Mouse (Mus musculus): Measurements from ENCODE around the gene Topors. TPM values are rescaled to one million over a fixed set of nuclear protein-coding genes. Genes with fewer than 3 reads are reported as not detected.
A peak's percentile ranks its signal among the peaks of the same experiment; 100 is the strongest.

Gene Topors
- total RNA-seq, 2 experiments from 2014 or later = 16.0 to 17.8 TPM

GRCm38 (mm10) chr4:40267681-40268080, 2.0 kb downstream of the Topors start:
- intact Hi-C loops (cut with DNase I) = loop anchor here (5.0 kb wide), 1 partner anchor 85 kb away; no protein-coding TSS in a partner anchor
- no peak for DNase-seq (ENCODE audit: extremely low spot score in 1 of 2, low spot score in 2 of 2)

- intact Hi-C loops (cut with DNase I) = no loop called here
- DNase-seq (ENCODE audit: extremely low spot score in 1 of 2, low spot score in 2 of 2) = no peak
Observed at GRCm38 (mm10) chr4:40264321-40264720, 5.3 kb downstream of the Topors start.

GRCm38 (mm10) chr4:40254385-40255103, 15.1 kb downstream of the Topors start:
- DNase-seq (ENCODE audit: extremely low spot score in 1 of 2, low spot score in 2 of 2) = no peak
- intact Hi-C loops (cut with DNase I) = no loop called here

- intact Hi-C loops (cut with DNase I) = no loop called here
- DNase-seq (ENCODE audit: extremely low spot score in 1 of 2, low spot score in 2 of 2) = no peak
Observed at GRCm38 (mm10) chr4:40253766-40254165, 15.9 kb downstream of the Topors start.

GRCm38 (mm10) chr4:40250984-40251383, 18.7 kb downstream of the Topors start:
- DNase-seq (ENCODE audit: extremely low spot score in 1 of 2, low spot score in 2 of 2) = no peak
- intact Hi-C loops (cut with DNase I) = no loop called here

GRCm38 (mm10) chr4:40244035-40244434, 25.6 kb downstream of the Topors start:
- no peak for DNase-seq (ENCODE audit: extremely low spot score in 1 of 2, low spot score in 2 of 2)
- intact Hi-C loops (cut with DNase I) = no loop called here

GRCm38 (mm10) chr4:40243006-40243405, 26.6 kb downstream of the Topors start:
- no peak for DNase-seq (ENCODE audit: extremely low spot score in 1 of 2, low spot score in 2 of 2)
- intact Hi-C loops (cut with DNase I) = no loop called here

- intact Hi-C loops (cut with DNase I) = no loop called here
- DNase-seq (ENCODE audit: extremely low spot score in 1 of 2, low spot score in 2 of 2) = no peak
Observed at GRCm38 (mm10) chr4:40241928-40242327, 27.7 kb downstream of the Topors start.

- no peak for DNase-seq (ENCODE audit: extremely low spot score in 1 of 2, low spot score in 2 of 2)
- intact Hi-C loops (cut with DNase I) = no loop called here
Observed at GRCm38 (mm10) chr4:40240272-40240744, 29.3 kb downstream of the Topors start.

GRCm38 (mm10) chr4:40239409-40240271, 30.0 kb downstream of the Topors start, which contains the start of gene Ddx58:
Gene Ddx58, minus strand, starts transcription at chr4:40239828.
- intact Hi-C loops (cut with DNase I) = no loop called here
- no peak for DNase-seq (ENCODE audit: extremely low spot score in 1 of 2, low spot score in 2 of 2)

- DNase-seq (ENCODE audit: extremely low spot score in 1 of 2, low spot score in 2 of 2) = peak in 1 of 2 experiments; percentile 76
Observed at GRCm38 (mm10) chr4:40238483-40239408, 30.9 kb downstream of the Topors start.

GRCm38 (mm10) chr4:40236829-40237228, 32.8 kb downstream of the Topors start:
- DNase-seq (ENCODE audit: extremely low spot score in 1 of 2, low spot score in 2 of 2) = no peak
- intact Hi-C loops (cut with DNase I) = no loop called here

More at GRCm38 (mm10) chr4:40238483-40239408, 30.9 kb downstream of the Topors start:
- intact Hi-C loops (cut with DNase I) = no loop called here

GRCm38 (mm10) chr4:40234256-40234655, 35.4 kb downstream of the Topors start:
- intact Hi-C loops (cut with DNase I) = no loop called here

GRCm38 (mm10) chr4:40233062-40233664, 36.5 kb downstream of the Topors start:
- intact Hi-C loops (cut with DNase I) = no loop called here
- no peak for DNase-seq (ENCODE audit: extremely low spot score in 1 of 2, low spot score in 2 of 2)

More at GRCm38 (mm10) chr4:40234256-40234655, 35.4 kb downstream of the Topors start:
- no peak for DNase-seq (ENCODE audit: extremely low spot score in 1 of 2, low spot score in 2 of 2)

- no peak for DNase-seq (ENCODE audit: extremely low spot score in 1 of 2, low spot score in 2 of 2)
- intact Hi-C loops (cut with DNase I) = no loop called here
Observed at GRCm38 (mm10) chr4:40229723-40230122, 39.9 kb downstream of the Topors start.

GRCm38 (mm10) chr4:40227886-40228285, 41.8 kb downstream of the Topors start:
- DNase-seq (ENCODE audit: extremely low spot score in 1 of 2, low spot score in 2 of 2) = no peak
- intact Hi-C loops (cut with DNase I) = no loop called here

GRCm38 (mm10) chr4:40227131-40227530, 42.5 kb downstream of the Topors start:
- intact Hi-C loops (cut with DNase I) = no loop called here
- DNase-seq (ENCODE audit: extremely low spot score in 1 of 2, low spot score in 2 of 2) = no peak

GRCm38 (mm10) chr4:40226095-40226494, 43.6 kb downstream of the Topors start:
- intact Hi-C loops (cut with DNase I) = no loop called here

More at GRCm38 (mm10) chr4:40226095-40226494, 43.6 kb downstream of the Topors start:
- DNase-seq (ENCODE audit: extremely low spot score in 1 of 2, low spot score in 2 of 2) = no peak

Data from left cerebral cortex, postnatal 10 days (tissue).